Mouse (Mus musculus) heart, adult 9 months (tissue): ENCODE results near the gene Parp16.
"Not testable (repeated sequence)": the region's sequence is repeated elsewhere in the genome, so short reads cannot be mapped to it uniquely, and the experiment has no call there.

Experiments used
- DNase-seq, 2 experiments: peaks; one replicate each; pipeline ENCODE4 v3.0.0; 2022; ENCODE audit warnings: low spot score in 2 of 2

Parp16 gene

DNA sequence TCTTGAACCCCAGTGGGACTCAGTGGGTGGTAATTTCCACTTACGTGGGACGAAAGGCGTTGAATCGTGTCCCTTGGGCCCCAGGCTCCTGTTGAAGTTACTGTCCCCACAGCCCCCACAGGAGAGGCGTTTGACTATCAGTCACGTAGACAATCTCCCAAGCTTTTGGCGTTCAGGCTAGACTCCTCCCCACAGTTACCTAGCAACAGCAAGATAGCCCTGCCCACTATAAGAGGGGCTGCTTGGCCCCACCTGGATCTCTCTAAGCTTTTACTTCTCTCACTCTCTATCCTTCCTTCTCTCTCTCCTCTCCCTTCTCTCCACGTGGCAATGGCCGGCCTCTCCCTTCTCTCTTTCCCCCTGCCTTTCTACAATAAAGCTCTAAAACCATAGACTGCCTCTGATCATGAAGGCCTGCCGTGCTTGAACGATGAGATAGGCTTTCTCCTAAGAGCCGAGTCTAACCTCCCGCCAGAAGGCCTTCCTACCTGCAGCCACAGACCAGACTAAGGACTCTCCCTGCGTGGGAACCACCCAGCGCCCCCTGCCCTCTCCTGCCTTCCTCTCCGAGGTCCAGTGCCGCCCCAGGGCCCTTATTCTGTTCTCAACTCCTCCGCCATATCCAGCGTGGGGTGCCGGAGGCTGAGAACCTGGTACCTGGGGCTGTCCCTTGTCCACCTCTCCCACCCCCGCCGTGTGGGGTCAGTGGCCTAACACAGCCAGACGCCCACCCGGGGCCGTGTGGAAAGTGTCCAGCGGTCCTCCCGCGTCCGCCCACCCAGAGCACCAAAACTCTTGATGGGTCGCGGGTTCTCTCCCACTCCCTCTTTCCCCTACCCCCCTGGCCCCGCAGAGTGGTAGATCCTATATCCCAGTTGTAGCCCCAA, 13.4 kb downstream of the Parp16 start:
- no peak for DNase-seq

DNA sequence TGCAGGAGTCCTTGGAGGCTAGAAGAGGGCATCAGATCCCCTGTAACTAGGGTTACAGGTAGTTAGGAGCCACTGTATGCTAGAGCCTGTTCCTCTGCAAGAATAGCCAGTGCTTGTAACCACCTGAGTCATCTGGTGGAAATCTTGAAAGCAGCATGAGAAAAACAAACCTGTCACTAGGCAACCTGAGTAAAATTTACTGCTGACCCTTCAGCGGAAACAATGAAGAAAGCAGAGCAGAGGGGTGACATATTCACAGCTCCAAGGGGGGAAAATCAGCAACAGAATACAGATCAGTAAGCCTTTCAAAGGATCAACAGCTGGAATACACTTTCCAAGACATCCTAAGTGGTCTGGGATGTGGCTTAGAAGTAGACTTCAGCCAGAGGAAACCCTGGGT, 16.4 kb downstream of the Parp16 start:
- DNase-seq = no peak

DNA sequence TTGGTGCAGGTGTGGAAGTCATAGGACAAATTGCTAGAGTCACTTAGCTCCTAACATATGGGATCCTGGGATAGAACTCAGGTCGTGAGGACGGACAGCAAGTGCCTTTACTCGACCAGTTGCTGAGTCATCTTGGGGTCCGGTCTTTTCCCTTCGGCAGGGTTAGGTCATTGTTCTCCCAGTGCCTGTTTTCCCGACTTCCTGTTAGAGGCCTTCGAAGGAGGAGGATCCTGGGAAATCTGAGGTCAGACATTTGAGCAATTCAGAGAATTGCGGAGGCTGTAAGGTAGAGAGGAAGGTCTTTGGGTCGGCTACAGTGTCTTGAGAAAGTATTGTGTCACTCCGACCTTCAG, 19.2 kb downstream of the Parp16 start:
- DNase-seq = peak; percentile 69 to 72

DNA sequence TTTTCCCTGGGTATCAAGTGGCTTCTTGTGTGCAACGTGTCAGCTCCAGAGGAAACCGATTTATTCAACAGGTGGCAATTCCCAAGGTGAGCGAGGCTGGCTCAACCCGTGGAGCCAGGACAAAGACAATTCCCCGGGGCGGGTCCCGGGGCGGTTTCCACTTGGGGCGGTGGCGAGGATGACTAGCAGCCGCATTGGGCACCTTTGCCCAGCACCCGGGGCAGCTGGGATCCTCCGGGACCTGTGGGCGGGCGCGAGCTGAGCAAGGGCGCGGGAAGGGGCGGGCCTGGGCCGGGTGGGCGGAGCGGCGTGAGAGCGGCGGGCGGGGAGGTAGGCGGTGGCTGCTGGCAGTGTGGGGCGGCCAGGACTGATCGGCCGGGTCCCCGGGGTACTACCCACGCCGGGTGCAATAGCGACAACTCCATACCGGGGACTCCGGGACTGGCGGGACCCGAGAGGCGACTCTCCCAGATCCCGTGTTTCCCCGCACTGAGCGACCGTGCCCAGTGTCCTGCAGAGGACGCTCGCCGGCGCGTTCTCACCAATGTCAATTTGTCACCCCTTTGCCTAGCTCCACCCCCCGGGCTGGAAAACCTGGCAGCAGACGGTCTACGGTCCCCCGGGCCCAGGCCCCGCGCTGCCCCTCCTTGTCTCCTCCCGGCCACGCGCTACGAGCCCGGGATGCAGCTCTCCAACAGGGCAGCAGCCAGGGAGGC, 19.8 kb downstream of the Parp16 start:
- DNase-seq = peak; percentile 88 to 90

DNA sequence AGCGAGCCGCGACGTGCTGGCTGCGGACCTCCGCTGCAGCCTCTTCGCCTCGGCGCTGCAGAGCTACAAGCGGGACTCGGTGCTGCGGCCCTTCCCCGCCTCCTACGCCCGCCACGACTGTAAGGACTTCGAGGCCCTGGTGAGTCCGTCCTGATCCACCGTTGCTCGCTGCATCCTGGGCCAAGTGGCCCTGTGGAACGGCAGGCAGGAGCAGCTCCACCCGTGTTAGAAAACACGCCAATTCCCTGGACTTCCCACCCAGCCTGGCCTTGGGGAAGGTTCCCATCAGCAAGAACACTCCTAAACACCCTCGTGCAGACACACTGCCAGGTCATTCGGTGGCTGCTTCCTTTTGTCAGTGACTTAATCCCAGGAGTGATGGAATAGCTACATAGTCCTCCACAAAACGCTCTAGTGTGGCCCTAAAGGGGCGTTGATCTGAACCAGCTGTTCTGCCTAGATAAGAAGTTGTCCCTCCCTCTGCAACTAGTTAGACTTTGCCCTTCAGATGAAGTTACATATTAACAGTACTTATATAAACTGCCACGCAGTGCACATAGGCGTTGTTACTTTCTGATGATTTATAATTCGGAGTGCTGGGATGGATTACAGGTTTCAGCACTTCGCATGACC, 20.5 kb downstream of the Parp16 start:
- DNase-seq = peak in 1 of 2 experiments; percentile 64

DNA sequence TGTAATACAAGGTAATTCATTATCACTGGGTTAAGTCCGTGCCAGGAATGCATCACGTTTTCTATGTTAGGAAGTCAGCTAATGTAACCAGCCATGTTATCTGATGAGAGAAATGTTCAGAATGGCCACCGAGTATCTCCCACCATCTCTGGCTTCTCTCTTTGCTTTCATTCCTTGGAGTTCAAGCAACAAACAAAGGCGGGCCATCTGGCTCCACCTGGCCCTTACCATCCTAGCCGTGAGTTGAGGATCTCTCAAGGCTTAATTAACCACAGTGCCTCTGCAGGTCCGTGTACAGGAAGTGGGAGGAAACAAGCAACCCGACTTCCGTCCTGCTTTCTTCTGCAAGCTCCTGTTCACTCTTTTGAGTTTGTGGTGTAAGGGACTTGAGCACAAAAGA, 21.8 kb downstream of the Parp16 start:
- no peak for DNase-seq

DNA sequence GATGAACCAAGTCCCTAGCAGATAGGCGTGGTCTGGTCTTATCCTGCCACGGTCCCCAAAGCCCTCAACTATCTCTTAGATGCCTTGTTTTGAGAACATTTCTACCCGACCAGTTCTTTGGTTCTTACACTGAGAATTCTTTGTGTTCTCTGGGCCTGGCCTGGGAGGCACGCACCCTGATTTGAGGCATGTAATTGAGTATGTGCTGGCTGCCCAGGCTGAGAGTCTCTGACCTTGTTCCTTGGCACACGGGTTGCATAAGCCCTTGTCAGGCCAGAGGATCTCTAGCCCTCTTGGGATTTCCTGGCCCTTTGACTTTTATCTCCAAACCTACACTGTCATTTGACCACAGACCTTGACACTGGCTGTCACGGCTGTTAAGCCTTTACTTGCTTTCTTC, 22.5 kb downstream of the Parp16 start:
- no peak for DNase-seq

DNA sequence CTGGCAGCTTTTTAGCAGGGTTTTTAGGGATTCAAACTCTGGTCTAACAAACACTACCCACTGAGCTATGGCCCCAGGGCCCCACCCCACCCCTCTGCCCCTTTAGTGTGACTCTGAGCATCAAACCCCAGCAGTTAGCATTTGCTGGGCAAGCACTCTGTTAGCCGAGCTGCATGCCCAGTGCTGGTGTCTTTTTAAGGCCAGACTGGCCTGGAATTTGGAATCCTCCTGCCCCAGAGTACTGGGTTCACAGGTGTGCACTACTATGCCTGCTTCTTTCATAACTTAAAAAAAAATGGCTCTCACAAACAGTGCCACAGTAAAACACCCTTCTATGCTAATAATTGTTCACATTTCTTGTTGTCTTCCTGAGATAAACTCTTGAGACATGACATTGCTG, 23.8 kb downstream of the Parp16 start:
- no peak for DNase-seq

DNA sequence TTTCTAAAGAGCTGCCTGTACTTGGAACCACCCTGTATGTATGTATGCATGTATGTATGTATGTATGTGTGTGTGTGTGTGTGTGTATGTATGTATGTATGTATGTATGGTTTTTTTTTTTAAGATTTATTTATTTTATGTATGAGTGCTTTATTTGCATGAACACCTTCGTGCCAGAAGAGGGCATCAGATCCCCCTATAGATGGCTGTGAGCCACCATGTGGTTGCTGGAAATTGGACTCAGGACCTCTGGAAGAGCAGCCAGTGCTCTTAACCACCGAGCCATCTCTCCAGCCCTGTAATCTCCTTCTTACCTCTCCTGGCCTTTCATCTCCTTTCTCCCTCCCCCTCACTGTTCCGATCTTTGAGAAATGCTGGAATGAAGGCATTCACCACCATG, 25.2 kb downstream of the Parp16 start:
- DNase-seq = not testable (repeated sequence)

DNA sequence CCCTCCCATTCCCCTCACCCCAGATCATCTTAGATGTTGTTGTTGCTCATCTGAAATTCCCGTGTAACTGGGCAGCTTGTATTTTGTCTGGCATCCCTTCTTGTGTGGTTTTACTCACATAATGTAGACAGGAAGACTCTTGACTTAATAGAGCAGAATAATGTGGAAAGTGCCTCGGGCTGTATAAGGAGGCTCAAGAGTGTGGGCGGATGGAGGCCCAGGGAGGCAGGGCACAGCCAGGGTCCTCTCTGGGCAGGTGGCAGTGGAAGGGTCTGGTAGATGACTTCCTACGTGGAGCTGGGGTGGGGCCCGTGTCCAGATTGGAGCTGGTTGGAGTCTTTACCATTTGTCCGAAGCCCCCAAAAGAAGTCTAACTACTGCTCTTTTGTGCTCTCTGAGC, 28.8 kb downstream of the Parp16 start:
- DNase-seq = no peak

DNA sequence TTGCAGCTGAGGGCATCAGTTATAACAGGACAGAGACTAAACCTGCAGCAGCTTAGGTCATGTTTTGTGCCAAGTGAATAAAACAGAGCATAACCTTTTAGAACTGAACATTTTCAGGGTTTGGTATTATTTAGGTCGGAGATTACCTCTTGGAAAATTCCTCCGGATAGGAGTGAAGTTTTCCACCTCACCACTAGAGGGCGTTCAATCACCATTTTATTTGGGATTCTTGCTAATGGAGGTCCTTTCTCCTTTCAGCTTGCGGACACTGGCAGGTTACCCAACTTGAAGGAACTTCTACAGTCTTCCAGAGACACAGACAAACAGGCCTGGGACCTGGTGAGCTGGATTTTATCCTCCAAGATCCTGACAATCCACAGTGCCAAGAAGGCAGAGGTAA, 30.6 kb downstream of the Parp16 start:
- no peak for DNase-seq

DNA sequence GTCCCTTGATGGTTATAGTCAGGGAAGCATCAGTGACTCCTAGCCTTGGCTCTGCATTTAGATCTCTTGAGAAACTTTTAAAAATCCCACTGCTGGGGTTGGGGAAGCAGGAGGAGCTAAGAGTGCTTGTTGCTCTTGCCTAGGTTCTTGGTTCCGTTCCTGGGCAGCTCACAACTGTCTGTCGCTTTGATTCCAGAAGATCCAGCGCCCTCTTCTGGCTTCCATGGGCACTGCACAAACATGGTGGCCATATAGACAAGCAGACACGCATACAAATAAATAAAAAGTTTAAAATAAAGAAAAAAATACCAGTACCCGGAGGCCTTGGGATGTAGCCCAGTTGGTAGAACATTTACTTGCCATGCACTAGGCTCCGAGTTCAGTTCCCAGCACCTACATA, 35.1 kb downstream of the Parp16 start:
- DNase-seq = no peak

DNA sequence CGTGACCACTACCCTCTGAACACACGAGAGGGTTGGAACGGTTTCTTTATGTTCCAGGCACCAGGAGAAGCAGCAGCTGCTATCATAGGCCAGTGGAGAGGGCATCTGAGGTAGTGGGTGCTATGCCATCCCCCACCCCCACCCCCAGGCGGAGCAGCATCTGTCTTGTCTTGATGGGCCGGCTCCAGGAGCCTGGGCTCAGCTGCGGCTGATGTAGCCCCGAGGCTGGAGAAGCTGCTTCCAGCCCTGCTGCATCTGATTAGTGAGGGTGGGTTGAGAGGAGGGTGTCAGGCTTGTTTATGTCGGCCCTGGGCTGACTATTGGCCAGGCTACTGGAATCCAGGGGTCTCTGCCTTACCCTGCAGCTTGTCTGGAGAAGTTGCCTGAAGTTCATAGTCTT, 36.1 kb downstream of the Parp16 start:
- no peak for DNase-seq

DNA sequence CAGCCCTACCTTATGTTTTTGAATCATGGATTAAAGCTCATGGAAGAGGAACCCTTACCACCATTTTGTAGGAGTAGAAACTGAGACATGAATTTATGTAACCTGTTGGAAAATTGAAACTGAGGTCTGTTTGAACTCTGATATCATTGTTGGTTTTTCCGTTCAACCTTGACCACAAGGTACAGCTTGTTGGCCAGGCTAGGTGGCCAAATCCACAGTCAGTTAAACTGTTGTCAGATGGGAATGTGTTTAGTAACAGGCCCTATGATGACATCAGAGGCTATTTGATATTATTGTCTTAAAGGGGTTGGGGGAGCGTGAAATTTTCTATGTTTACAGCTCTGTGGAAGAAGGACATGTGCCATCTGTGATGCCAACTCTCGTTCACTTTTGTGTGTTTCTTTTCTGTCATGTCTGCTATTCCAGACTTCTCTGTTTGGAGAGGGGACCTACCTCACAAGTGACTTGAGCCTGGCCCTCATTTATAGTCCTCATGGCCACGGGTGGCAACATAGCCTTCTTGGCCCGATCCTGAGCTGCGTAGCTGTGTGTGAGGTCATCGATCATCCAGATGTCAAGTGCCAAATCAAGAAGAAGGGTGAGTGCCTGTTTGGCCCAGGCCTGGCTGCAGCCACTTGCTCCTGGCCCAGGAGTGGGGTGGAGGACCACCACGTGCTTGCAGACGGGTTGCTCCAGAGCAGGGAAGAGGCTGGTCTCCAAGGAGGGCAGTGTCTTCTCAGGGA, 38.3 kb downstream of the Parp16 start:
- DNase-seq = no peak

DNA sequence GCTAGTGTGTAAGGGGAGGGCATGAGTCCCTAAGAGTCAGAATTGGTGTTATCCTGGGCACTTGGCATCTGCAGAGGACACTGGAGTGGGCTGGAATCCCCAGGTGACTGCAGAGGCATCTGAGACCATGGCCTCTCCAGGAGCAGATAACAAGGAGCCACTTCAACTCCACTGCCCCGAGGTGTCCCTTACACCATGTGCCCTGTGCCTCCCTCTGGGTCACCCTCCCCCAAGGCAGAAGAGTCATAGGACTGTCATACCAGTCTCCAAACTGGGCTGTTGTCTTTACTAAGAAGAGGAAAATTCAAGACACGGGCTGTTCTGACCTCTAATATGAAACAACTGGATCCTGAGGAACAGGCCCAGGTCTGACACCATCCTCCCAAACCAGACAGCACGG, 39.6 kb downstream of the Parp16 start:
- DNase-seq = no peak

DNA sequence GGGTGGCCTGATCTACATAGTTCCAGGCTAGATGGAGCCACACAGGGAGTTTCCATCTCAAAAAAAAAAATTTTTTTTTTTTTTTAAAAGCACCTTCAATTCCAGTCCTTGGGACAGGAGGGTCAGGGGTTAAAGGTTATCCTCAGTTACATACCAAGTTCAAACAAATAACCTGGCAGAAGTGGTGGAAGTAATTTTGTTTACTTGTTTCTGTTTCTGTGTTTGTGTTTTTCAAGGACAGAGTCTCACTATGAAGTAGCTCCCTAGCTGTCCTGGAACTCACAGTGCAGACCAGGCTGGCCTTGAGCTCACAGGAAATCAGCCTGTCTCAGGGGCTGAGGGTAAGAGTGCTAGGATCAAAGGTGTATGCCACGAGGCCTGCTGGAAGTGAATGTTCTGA, 40.4 kb downstream of the Parp16 start:
- DNase-seq = no peak

DNA sequence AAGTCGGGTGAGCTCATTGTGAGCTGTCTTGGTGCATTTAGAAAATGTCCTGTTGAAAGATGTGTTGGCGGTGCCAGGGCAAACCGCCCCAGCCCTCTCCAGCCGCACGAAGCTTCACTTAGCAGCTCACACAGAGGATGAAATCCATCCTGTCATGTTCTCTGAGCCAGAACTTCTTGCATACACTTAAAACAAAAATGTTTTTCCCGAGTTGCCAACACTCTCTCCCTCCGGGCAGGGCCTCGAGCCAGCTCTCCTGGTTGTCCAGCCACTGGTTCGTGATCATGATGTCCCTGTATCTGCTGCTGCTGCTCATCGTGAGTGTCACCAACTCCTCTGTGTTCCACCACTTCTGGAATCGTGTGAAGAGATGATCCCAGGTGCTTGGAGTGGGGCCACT, 42.5 kb downstream of the Parp16 start:
- DNase-seq = no peak

DNA sequence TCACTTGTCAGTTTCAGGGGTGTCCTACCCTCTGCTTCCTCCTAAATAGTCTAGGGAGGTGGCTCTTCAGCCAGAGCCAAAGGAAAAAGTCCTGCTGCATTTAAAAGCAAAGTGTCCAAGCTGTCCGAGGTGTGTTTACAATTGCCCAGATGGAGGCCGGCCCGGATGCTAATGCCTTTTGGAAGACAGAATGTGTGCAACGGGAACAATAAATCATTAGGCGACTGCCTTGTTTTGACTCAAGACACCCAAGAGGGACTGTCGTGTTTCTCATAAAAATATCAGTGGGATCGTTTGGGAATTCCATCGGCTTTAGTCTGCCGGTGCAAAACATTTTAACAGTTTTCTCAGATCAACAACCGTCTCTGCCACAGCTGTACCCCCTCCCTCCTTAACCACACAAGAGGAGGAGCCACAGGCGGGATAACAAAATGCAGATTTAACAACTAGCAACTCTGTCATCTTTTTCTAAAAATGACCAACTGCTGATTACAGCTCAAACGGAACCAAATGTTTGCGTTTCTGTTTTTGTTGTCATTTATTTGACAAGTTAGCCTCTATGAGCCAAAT, 43.1 kb downstream of the Parp16 start:
- no peak for DNase-seq

DNA sequence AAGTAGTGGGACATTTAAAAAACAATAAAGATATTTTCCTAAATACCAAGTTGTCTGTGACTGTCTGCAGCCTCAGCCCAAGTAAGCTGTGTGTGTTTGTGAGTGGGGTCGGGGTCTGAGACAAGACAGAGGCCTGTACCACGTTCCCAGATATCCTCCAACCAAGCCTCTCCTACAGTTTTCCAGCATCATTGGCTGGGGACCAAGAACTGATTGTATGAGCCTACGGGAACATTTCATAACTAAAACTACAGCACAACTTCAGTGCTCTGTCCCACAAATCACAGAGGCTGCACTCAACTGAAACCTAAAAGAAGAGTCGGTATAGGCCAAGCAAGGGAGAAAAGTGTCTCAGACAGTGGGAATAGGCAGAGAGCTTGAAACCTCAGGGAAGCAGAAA, 44.0 kb downstream of the Parp16 start:
- DNase-seq = no peak

DNA sequence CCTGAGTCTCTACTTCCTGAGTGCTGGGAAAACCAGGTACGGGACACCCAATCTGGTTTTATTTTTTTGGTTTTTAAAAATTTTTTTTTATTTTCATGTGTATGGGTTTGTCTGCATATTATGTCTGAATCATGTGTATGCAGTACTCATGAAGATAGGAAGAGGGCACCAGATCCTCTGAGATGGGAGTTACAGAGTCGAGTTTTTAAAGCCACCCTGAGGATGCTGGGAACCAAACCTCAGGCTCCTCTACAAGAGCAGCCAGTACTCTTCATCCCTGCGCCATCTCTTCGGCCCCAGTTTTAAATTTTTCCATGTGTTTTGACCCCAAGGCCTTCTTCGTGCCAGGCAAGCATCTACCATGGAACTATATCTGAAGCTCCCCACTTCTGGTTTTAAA, 44.6 kb downstream of the Parp16 start:
- no peak for DNase-seq

DNA sequence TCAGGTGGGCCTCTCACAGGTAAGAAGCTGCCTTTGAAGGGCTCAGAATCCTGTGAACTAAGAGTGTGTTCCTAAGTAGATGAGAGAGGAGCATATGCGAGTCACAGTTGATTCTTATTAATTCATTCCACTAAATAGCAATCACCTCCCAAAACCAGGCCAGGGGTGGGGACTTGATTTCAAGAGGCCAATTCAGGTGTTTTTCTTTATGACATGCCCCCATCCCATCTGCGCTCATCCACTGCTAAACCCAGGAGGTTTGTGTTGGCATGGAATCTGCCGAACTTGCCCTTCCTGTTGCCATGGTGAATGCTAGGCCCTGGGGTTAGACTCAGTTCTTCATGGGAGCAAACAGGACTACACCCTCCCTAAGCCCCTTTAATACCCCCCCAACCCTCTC, 45.4 kb downstream of the Parp16 start:
- no peak for DNase-seq

DNA sequence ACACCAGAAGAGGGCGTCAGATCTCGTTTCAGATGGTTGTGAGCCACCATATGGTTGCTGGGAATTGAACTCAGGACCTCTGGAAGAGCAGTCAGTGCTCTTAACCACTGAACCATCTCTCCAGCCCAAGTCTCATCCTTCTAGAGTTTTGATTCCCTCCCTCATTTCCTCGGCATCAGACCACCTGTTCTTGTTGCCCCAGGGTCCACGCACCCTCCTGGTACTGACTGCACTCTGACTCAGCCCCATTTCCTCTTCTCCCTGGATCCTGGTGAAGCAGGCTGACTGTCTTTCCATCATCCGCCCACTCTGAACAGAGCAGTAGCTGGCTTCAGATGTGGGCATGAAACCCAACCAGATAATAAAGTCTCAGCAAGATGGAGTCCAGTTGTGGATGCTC, 46.8 kb downstream of the Parp16 start:
- no peak for DNase-seq
